Mouse (Mus musculus) neural tube, embryonic 14.5 days (tissue): ENCODE measurements at regions not wholly inside any gene's neighbourhood (a gene's known extent, or its start where the extent isn't known, plus 50 kb on each side); places are given as distances from the start of the nearest gene placed in this dataset.

Source experiments
- ATAC-seq: fragments of 200-750 bp; cut with Nextera tagmentation; 2 replicates; pipeline ENCODE4 v1.8.0; 2017; ENCODE audit warnings: low read depth, mild to moderate bottlenecking, moderate TSS enrichment, moderate library complexity
- H3K27ac ChIP-seq: fragments of 300-500 bp; sonication (generic); 2 replicates; pipeline ENCODE4 v1.5.1; 2014; ENCODE audit warnings: low read depth, mild to moderate bottlenecking, control low read depth, low read length, moderate library complexity, mixed read lengths
- H3K27me3 ChIP-seq: fragments of 300-500 bp; sonication (generic); 2 replicates; pipeline ENCODE4 v1.6.1; 2014; ENCODE audit warnings: low read length; ENCODE audit not compliant: control insufficient read depth, insufficient read depth
- H3K36me3 ChIP-seq: fragments of 300-500 bp; sonication (generic); 2 replicates; pipeline ENCODE4 v1.6.1; 2014; ENCODE audit warnings: low read length, mixed read lengths; ENCODE audit not compliant: control insufficient read depth, insufficient read depth
- H3K4me1 ChIP-seq: fragments of 300-500 bp; sonication (generic); 2 replicates; pipeline ENCODE4 v1.6.1; 2014; ENCODE audit warnings: low read length; ENCODE audit not compliant: control insufficient read depth, insufficient read depth
- H3K4me2 ChIP-seq: fragments of 300-500 bp; sonication (generic); 2 replicates; pipeline ENCODE4 v1.6.1; 2014; ENCODE audit warnings: mild to moderate bottlenecking, low read depth, low read length, control low read depth
- H3K4me3 ChIP-seq: fragments of 300-500 bp; sonication (generic); 2 replicates; pipeline ENCODE4 v1.5.1; 2014; ENCODE audit warnings: low read depth, low read length, control low read depth, mixed read lengths
- H3K9ac ChIP-seq: fragments of 300-500 bp; sonication (generic); replicated peaks from 2 replicates; pipeline ENCODE4 v1.6.1; 2014; ENCODE audit warnings: low read depth, mild to moderate bottlenecking, control low read depth, low read length, mixed read lengths
- H3K9me3 ChIP-seq: fragments of 300-500 bp; sonication (generic); 2 replicates; pipeline ENCODE4 v1.6.1; 2016; ENCODE audit warnings: low read length; ENCODE audit not compliant: control insufficient read depth
- WGBS: fragments of 180-500 bp; shearing (Covaris S2); extraction: QIAGEN DNeasy Blood & Tissue Kit; methylation state at CpG from one replicate; pipeline ENCODE4 v1.1.7; 2014; 5-methylcytosine and 5-hydroxymethylcytosine counted together

GRCm38 (mm10) chr3:136531604-136532003 is 138.3 kb upstream of the Ppp3ca start:
- Histone ChIP-seq H3K4me1 (no peaks in the 10 kb centered on the region), H3K27me3 (no peaks in the 10 kb centered on the region), H3K36me3 (no peaks in the 10 kb centered on the region), H3K9me3 (no peaks in the 10 kb centered on the region), H3K27ac (no peak overlapping the region), H3K4me2 (no peak overlapping the region), H3K9ac (no peak overlapping the region), H3K4me3 (no peak overlapping the region)
- no peak for ATAC-seq
- 93% methylated on average over 1 of the region's 1 CpGs for WGBS

DNA sequence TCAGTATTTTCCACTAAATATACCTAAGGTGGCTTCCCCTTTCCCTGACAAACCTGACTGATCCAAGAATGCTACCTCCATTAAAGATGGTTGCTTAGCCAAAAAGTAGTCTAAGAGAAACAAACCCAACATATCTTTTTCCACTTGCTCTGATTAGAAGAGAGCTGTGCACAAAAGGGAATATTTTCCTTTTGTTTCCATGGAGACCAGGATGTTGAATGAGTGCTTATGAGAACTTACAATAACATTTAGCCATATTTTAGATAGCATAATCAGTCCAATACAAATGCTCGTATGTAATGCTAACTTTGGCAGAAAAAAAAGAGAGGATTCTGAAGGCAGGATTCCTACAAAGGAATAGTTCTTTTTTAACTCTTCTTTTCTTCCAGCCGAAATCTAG is 161.3 kb upstream of the Ppp3ca start:
- no peak overlapping the region for H3K4me2 ChIP-seq
- no peaks in the 10 kb centered on the region for H3K4me1 ChIP-seq
- no peaks in the 10 kb centered on the region for H3K36me3 ChIP-seq
- no peak overlapping the region for H3K4me3 ChIP-seq
- WGBS = 87% methylated on average over 2 of the region's 2 CpGs
- no peak for ATAC-seq
- no peaks in the 10 kb centered on the region for H3K9me3 ChIP-seq
- no peak overlapping the region for H3K9ac ChIP-seq
- H3K27me3 ChIP-seq = no peaks in the 10 kb centered on the region
- H3K27ac ChIP-seq = no peak overlapping the region

GRCm38 (mm10) chr3:136507070-136507469 is 162.9 kb upstream of the Ppp3ca start:
- Histone ChIP-seq H3K4me3 (no peak overlapping the region), H3K4me2 (no peak overlapping the region), H3K27ac (no peak overlapping the region), H3K9ac (no peak overlapping the region), H3K36me3 (no peaks in the 10 kb centered on the region), H3K9me3 (no peaks in the 10 kb centered on the region), H3K27me3 (no peaks in the 10 kb centered on the region), H3K4me1 (no peaks in the 10 kb centered on the region)
- WGBS = 60% methylated on average over 7 of the region's 7 CpGs
- ATAC-seq = no peak

GRCm38 (mm10) chr3:136494831-136495230 is 169.0 kb upstream of the Bank1 start:
- Histone ChIP-seq H3K9ac (no peak overlapping the region), H3K9me3 (no peaks in the 10 kb centered on the region), H3K4me1 (no peaks in the 10 kb centered on the region), H3K4me3 (no peak overlapping the region), H3K27me3 (no peaks in the 10 kb centered on the region), H3K27ac (no peak overlapping the region), H3K36me3 (no peaks in the 10 kb centered on the region), H3K4me2 (no peak overlapping the region)
- ATAC-seq = no peak

DNA sequence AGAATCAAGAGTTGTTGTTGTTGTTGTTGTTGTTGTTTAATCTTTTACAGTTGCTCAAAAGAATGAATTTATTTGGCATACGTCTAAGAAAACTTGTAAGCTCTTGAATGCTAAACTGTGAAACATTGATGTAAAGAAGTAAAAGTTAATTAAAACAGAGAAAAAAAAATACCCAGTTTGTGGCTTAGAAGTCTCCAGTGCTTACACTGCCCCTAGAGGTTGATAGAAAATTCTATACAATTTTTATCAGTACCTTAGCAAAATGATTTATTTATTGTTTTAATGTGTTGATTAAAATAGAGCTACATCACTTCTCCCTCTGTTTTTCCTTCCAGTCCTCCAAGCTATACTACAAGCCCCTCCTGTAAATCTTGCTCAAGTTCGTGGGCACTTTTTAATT is 165.8 kb upstream of the Bank1 start:
- H3K4me1 ChIP-seq = no peaks in the 10 kb centered on the region
- H3K9ac ChIP-seq = no peak overlapping the region
- H3K9me3 ChIP-seq = no peaks in the 10 kb centered on the region
- no peaks in the 10 kb centered on the region for H3K27me3 ChIP-seq
- ATAC-seq = no peak
- no peak overlapping the region for H3K27ac ChIP-seq
- H3K4me3 ChIP-seq = no peak overlapping the region
- H3K4me2 ChIP-seq = no peak overlapping the region
- WGBS = 79% methylated on average over 2 of the region's 2 CpGs
- H3K36me3 ChIP-seq = no peaks in the 10 kb centered on the region

GRCm38 (mm10) chr3:136471693-136472092 is 145.8 kb upstream of the Bank1 start:
- 95% methylated on average over 3 of the region's 3 CpGs for WGBS
- no peak overlapping the region for H3K9ac ChIP-seq
- no peak overlapping the region for H3K27ac ChIP-seq
- no peaks in the 10 kb centered on the region for H3K9me3 ChIP-seq
- no peak overlapping the region for H3K4me3 ChIP-seq
- H3K4me1 ChIP-seq = no peaks in the 10 kb centered on the region
- no peaks in the 10 kb centered on the region for H3K27me3 ChIP-seq
- no peak overlapping the region for H3K4me2 ChIP-seq
- no peak for ATAC-seq
- no peaks in the 10 kb centered on the region for H3K36me3 ChIP-seq

DNA sequence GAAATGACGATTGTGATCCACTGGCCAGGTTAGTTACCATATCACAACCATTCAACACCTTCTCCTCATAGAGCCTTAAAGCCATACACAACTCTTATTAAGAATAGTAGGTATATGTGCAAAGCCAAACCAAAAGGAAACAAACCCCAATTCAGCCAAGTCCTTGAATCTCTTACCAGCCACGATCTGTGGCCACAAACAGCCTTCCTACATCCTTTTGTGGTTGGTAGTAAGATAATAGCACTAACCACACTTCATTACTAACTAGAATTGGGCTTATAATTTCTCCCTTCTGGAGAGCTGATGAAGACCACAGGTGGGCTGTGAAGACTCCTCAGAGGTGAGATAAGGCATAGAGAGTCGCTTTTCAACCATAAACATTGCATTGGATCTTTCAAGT is 136.9 kb upstream of the Bank1 start:
- Histone ChIP-seq H3K36me3 (no peaks in the 10 kb centered on the region), H3K27ac (no peak overlapping the region), H3K9ac (no peak overlapping the region), H3K9me3 (no peaks in the 10 kb centered on the region), H3K4me2 (no peak overlapping the region), H3K27me3 (no peaks in the 10 kb centered on the region), H3K4me1 (no peaks in the 10 kb centered on the region), H3K4me3 (no peak overlapping the region)
- 91% methylated on average over 3 of the region's 3 CpGs for WGBS
- no peak for ATAC-seq

GRCm38 (mm10) chr3:136456471-136457117 is 130.7 kb upstream of the Bank1 start:
- 73% methylated on average over 10 of the region's 10 CpGs for WGBS
- no peak for ATAC-seq

GRCm38 (mm10) chr3:136455651-136456470 is 130.0 kb upstream of the Bank1 start:
- Histone ChIP-seq H3K9ac (no peak overlapping the region), H3K36me3 (no peaks in the 10 kb centered on the region), H3K4me2 (no peak overlapping the region), H3K9me3 (no peaks in the 10 kb centered on the region), H3K4me3 (no peak overlapping the region), H3K27ac (no peak overlapping the region), H3K27me3 (no peaks in the 10 kb centered on the region), H3K4me1 (no peaks in the 10 kb centered on the region)
- no peak for ATAC-seq
- 69% methylated on average over 7 of the region's 7 CpGs for WGBS

More at GRCm38 (mm10) chr3:136456471-136457117, 130.7 kb upstream of the Bank1 start:
- Histone ChIP-seq H3K4me2 (no peak overlapping the region), H3K4me3 (no peak overlapping the region), H3K27me3 (no peaks in the 10 kb centered on the region), H3K9me3 (no peaks in the 10 kb centered on the region), H3K36me3 (no peaks in the 10 kb centered on the region), H3K4me1 (no peaks in the 10 kb centered on the region), H3K9ac (no peak overlapping the region), H3K27ac (no peak overlapping the region)
